8 mouse cellular contexts compared by ENCODE assay signal in the genomic region with DNA sequence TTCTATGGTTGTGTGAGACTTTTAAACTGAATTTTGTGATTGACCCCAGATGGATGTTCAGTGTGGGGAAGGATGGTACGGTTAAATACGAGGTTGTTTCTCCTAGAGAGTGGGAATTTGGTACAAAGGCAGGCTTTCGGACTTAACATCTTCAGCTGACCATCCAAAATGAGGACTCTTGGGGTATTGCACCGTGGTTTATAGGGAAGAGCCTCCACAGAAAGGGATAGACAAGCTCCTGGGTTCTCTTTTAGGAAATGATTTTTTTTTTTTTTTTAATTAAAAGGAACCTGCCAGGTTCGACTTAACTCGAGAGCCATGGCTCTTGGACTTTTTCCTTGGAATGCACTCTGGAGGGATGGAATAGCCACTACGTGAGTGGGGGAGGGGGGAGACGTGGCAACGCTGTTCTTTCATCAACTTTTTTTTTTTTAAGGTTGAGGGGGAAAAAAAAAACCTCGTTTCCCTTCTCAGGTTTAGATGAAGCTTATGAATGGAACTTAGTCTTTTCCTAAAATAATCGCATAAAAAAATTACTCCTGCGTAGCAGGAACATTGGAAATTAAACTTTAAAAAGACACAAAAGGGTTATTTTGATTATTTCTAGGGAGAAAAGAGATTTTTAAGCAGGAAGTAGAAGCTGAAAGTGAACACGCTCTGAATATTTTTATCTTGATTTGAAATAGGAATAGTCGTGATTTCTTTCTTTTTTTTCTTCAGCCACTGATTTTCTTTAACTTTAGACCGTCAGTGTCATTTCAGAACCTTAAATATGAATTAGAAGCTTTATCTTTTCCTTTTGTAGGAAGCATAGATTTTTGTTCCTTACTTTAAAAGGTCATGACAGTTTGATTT. TPM values are rescaled to one million over a fixed set of nuclear protein-coding genes. Genes with fewer than 3 reads are reported as not detected.
DNase-seq lines count a peak whose midpoint lies in the region; ATAC-seq and TF ChIP-seq lines count a peak whose summit lies in the region.

No protein-coding gene starts in this region.

- 10% methylated on average over 15 of the region's 15 CpGs for WGBS in heart, adult 2 months
- 11% methylated on average over 15 of the region's 15 CpGs for WGBS in heart, postnatal 0 days
- WGBS in limb, embryonic 13.5 days = 15% methylated on average over 15 of the region's 15 CpGs
- 19% methylated on average over 15 of the region's 15 CpGs for WGBS in neural tube, embryonic 12.5 days

- H3K27me3 ChIP-seq in heart, adult 2 months (ENCODE audit: control insufficient read depth, insufficient read depth, low read length) = no peaks in the 10 kb centered on the region
- H3K27me3 ChIP-seq in heart, postnatal 0 days (ENCODE audit: control insufficient read depth, insufficient read depth, low read length) = no peaks in the 10 kb centered on the region
- H3K27me3 ChIP-seq in limb, embryonic 13.5 days = no peaks in the 10 kb centered on the region
- no peaks in the 10 kb centered on the region for H3K27me3 ChIP-seq in neural tube, embryonic 12.5 days (replicated peaks)

- H3K4me2 ChIP-seq in heart, postnatal 0 days (ENCODE audit: low read depth, low read length) = peak overlapping the region; percentile 76
- peak overlapping the region; percentile 81 for H3K4me2 ChIP-seq in limb, embryonic 13.5 days (replicated peaks)
- peak overlapping the region; percentile 85 for H3K4me2 ChIP-seq in neural tube, embryonic 12.5 days (replicated peaks)

- no peak for DNase-seq in heart, adult 2 months
- no peak for DNase-seq in heart, postnatal 25 days (ENCODE audit: low spot score)
- DNase-seq in brain, embryonic 14.5 days (ENCODE audit: low read depth) = peak; percentile 38
- peak; percentile 20 for DNase-seq in heart, postnatal 0 days (ENCODE audit: low spot score)
- no peak for DNase-seq in layer of hippocampus, adult 18-20 months (ENCODE audit: low spot score in 2 of 2)
- DNase-seq in frontal cortex, postnatal 36 days (ENCODE audit: low spot score in 2 of 2) = no peak

- ATAC-seq in heart, postnatal 0 days (ENCODE audit: insufficient read depth, low read depth) = no peak
- no peak for ATAC-seq in limb, embryonic 13.5 days (ENCODE audit: low FRiP score, low read depth)
- ATAC-seq in neural tube, embryonic 12.5 days (ENCODE audit: low FRiP score, low read depth) = no peak

- H3K27ac ChIP-seq in heart, adult 2 months = peak overlapping the region; percentile 99
- H3K27ac ChIP-seq in heart, postnatal 0 days (ENCODE audit: low read depth) = peak overlapping the region; percentile 96
- peak overlapping the region; percentile 99 for H3K27ac ChIP-seq in limb, embryonic 13.5 days
- 0 out of 2 replicates have a peak overlapping the region, but pooled peaks have one; percentile 95 for H3K27ac ChIP-seq in neural tube, embryonic 12.5 days

- TF ChIP-seq POLR2A in heart, adult 2 months (IDR thresholded peaks at IDR 0.05; ENCODE audit: insufficient read depth, low read depth, low read length) = no peak
- no peak for TF ChIP-seq POLR2A in brain, embryonic 14.5 days (IDR thresholded peaks at IDR 0.05; ENCODE audit: borderline replicate concordance, extremely low read depth, insufficient read depth, insufficient read length, poor library complexity, severe bottlenecking)

- H3K4me3 ChIP-seq in heart, adult 2 months = peak overlapping the region; percentile 86
- H3K4me3 ChIP-seq in heart, postnatal 0 days (ENCODE audit: low read depth, low read length) = peak overlapping the region; percentile 90
- peak overlapping the region; percentile 86 for H3K4me3 ChIP-seq in limb, embryonic 13.5 days
- H3K4me3 ChIP-seq in neural tube, embryonic 12.5 days = peak overlapping the region; percentile 83

- H3K79me2 ChIP-seq in heart, adult 2 months (replicated peaks; ENCODE audit: control insufficient read depth, insufficient read depth, low read length) = no peaks in the 10 kb centered on the region

- peak overlapping the region; percentile 87 for H3K9ac ChIP-seq in heart, adult 2 months (ENCODE audit: low read depth, low read length)
- peak overlapping the region; percentile 80 for H3K9ac ChIP-seq in heart, postnatal 0 days (replicated peaks; ENCODE audit: low read depth, low read length)
- peak overlapping the region; percentile 98 for H3K9ac ChIP-seq in limb, embryonic 13.5 days
- H3K9ac ChIP-seq in neural tube, embryonic 12.5 days = peak overlapping the region; percentile 94

- peaks cover 3% of the 10 kb centered on the region for H3K4me1 ChIP-seq in heart, adult 2 months (ENCODE audit: control insufficient read depth, insufficient read depth, low read length)
- H3K4me1 ChIP-seq in heart, postnatal 0 days (ENCODE audit: control insufficient read depth, insufficient read depth) = peaks cover 17% of the 10 kb centered on the region
- H3K4me1 ChIP-seq in limb, embryonic 13.5 days = peaks cover 26% of the 10 kb centered on the region
- peaks cover 10% of the 10 kb centered on the region for H3K4me1 ChIP-seq in neural tube, embryonic 12.5 days

- no peak for TF ChIP-seq CTCF in heart, adult 2 months (IDR thresholded peaks at IDR 0.05)
- no peak for TF ChIP-seq CTCF in brain, embryonic 14.5 days (IDR thresholded peaks at IDR 0.05; ENCODE audit: borderline replicate concordance, extremely low read depth, insufficient read depth, insufficient read length)
- no peak for TF ChIP-seq CTCF in heart, postnatal 0 days (IDR thresholded peaks at IDR 0.05; ENCODE audit: low read depth)

- TF ChIP-seq EP300 in heart, adult 2 months (IDR thresholded peaks at IDR 0.05; ENCODE audit: insufficient read depth, low read depth, low read length) = no peak
- no peak for TF ChIP-seq EP300 in heart, postnatal 0 days (IDR thresholded peaks at IDR 0.05; ENCODE audit: low read depth)

- intact Hi-C loops in heart, adult 2 months (cut with DNase I) = loop anchor here (2.0 to 10.0 kb wide), 3 partner anchors 28 to 380 kb away; partner anchors contain the start of genes Micu1, Sept10 and Sowahc
- intact Hi-C loops in heart, postnatal 25 days (cut with DNase I) = no loop called here

- no peaks in the 10 kb centered on the region for H3K9me3 ChIP-seq in heart, postnatal 0 days (replicated peaks; ENCODE audit: control insufficient read depth, low read length)
- H3K9me3 ChIP-seq in limb, embryonic 13.5 days = peaks cover 4% of the 10 kb centered on the region
- H3K9me3 ChIP-seq in neural tube, embryonic 12.5 days = no peaks in the 10 kb centered on the region

- H3K36me3 ChIP-seq in heart, adult 2 months (ENCODE audit: control insufficient read depth, insufficient read depth, low read length) = peaks cover 8% of the 10 kb centered on the region
- no peaks in the 10 kb centered on the region for H3K36me3 ChIP-seq in heart, postnatal 0 days (replicated peaks; ENCODE audit: control insufficient read depth, insufficient read depth, low read length)
- H3K36me3 ChIP-seq in limb, embryonic 13.5 days = peaks cover 4% of the 10 kb centered on the region; the same call in 1 of the 2 replicates
- no peaks in the 10 kb centered on the region; the same call in 1 of the 2 replicates for H3K36me3 ChIP-seq in neural tube, embryonic 12.5 days

RNA-seq across cellular contexts. Expression of gene P4ha1, which starts 1.4 kb away (rescaled TPM):
- total RNA-seq in heart, adult 2 months (2021) = 10 to 100 TPM; 42.4 to 48.0 TPM
- 14.8 and 34.7 TPM in 2 replicates for polyA plus RNA-seq in heart, adult 2 months (2012; rRNA removed)
- 10 to 100 TPM; 36.6 to 51.2 TPM for total RNA-seq in heart, postnatal 25 days (2021)
- polyA plus RNA-seq in brain, embryonic 14.5 days (2012; rRNA removed) = 16.0 and 21.0 TPM in 2 replicates
- total RNA-seq in heart, postnatal 0 days (2014; rRNA removed; ENCODE audit: low replicate concordance) = 26.0 and 28.4 TPM in 2 replicates
- polyA plus RNA-seq in heart, postnatal 0 days (2015; fragmentation: Nextera tagmentation; extraction: Ambion mirVana) = 13.8 and 18.7 TPM in 2 replicates
- 99.0 and 116 TPM in 2 replicates for polyA plus RNA-seq in limb, embryonic 13.5 days (2015; fragmentation: Nextera tagmentation; extraction: Ambion mirVana)
- 39.8 and 42.6 TPM in 2 replicates for polyA plus RNA-seq in neural tube, embryonic 12.5 days (2016; fragmentation: Nextera tagmentation; extraction: Ambion mirVana)
- 10 to 100 TPM; 58.3 to 63.9 TPM for total RNA-seq in layer of hippocampus, adult 18-20 months (2021)

Comparison
In these comparisons a context has a peak if more than half of its experiments do, and no peak if none do; other contexts are left out.
1. DNase-seq: peak in brain, embryonic 14.5 days (single experiment) and heart, postnatal 0 days (single experiment); none in heart, adult 2 months (0 of 2), heart, postnatal 25 days (single experiment), layer of hippocampus, adult 18-20 months (0 of 2) and frontal cortex, postnatal 36 days (0 of 2).
2. Peak in every context shown above with its lines, with median percentiles within 50 percentile points of each other: H3K27ac ChIP-seq, H3K4me3 ChIP-seq, H3K9ac ChIP-seq and H3K4me2 ChIP-seq.